Mouse (Mus musculus): ENCODE measurements around the gene Pla2g4f.

The Pla2g4f gene

DNA sequence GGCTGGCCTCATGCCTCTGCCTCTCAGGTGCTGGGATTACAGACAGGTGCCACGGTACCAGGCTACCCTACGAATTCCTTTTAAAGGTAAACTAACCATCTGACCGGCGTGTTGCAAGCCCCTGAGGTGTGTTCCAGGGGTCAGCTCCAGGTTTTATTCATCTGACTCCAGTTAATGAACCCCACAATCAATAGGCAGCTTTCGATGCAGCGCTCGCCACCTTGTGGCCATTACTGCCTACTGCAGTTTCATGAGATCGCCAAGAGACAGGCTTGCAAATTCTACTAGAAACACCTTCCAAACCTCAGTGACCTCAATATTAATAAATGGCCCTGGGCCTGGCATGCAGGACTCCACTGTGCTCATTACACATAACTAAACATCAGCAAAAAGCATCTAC is 34.0 kb downstream of the Pla2g4f start:
- DNase-seq (ENCODE audit: low read depth), result peak; percentile 54

GRCm38 (mm10) chr2:120276951-120277350 is 37.0 kb downstream of the Pla2g4f start:
- DNase-seq (ENCODE audit: low read depth), result no peak

DNA sequence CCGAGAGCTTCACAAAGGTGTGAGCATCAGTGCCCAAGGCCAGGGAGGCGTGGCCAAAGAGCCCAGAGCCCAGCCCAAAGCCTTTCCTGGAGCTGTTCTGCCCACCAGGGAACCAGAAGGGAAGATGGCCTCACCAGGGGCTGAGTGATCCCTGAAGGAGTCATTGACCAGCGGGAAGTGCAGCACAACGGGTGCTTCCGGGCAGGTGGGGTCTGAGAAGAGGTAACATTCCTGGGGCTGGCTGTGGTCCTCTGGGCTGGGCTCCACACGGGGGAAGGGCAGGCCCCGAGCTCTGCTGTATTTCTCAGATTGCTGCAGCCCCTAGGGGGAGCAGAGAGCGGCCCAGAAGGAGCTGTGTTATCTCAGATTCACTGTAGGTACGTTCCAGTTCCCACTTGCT is 45.3 kb downstream of the Pla2g4f start:
- no peak for DNase-seq (ENCODE audit: low read depth)

GRCm38 (mm10) chr2:120265523-120265922 is 48.4 kb downstream of the Pla2g4f start:
- no peak for DNase-seq (ENCODE audit: low read depth)

DNA sequence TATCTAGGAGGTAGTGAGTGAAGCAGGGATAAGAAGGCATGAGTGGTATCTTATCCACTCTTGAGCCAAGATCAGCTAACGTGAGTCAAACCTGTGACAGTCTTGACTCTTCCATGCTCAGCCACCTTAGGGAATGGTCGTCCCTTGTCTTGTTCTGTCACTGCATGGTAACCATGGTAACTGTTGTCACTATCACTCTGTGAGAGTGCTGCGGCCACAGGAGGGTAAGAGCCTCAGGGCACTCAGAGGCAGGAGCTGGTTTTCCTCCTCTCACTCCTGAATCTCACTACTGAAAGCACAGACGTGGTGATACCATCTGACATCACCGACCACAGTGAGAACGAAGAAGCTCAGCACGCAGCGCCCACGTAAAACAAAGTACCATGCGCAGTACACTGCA is 49.1 kb downstream of the Pla2g4f start:
- no peak for DNase-seq (ENCODE audit: low read depth)

DNA sequence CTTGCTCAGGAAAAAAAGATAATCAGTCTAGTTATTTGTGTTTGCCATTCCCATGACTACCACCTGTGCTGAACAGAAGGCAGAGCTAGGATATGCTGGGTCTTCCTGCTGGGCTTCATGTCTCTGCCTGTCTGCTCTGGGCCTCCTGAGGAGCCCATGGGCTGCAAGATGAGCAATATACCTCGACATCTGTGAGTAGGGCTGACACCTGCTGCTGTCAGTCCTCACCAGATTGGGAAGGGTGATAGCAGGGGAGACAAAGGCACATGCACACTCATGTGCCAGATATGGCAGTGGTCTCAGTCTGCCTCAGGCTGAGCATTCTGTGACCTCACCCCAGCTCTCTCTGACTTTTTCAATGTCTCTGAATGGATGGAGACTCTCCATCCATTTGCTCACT is 51.1 kb downstream of the Pla2g4f start:
- no peak for DNase-seq (ENCODE audit: low read depth)

DNA sequence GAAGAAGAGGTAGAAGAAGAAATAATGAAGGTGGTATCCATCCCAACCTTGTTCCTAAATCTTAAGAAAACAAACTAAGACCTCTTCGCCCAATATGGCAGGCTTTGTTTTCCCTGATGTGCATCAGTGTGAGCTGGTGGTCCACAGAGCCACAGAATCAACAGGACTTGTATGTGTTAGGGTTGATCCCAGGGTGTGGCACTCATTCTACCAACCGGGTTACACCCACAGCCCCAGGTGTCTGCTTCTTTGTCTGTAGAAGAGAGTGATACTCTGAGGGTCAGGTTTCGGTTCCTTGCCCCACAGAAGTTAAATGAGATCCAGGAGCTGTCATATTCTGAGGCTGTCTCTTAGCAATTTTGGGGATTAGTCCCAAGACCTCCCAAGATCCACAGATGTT is 52.6 kb downstream of the Pla2g4f start:
- DNase-seq (ENCODE audit: low read depth), result no peak

DNA sequence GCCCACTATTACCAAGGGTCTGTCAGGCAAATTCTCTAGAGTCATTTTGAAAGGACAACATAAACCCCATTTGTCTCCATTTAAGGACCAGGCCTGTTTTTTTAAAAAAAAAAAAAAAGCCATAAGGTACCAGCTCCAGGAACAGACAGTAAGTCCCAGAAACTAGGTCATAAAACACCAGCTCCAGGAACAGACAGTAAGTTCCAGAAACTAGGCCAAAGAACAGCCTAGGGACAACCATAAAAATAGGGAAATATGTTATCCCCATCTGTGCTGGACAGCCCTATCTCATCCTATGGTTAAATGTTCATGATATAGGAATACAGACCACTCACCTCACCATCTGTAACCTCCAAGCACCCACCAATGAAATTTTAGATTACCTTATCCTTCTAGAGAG is 57.7 kb downstream of the Pla2g4f start:
- DNase-seq (ENCODE audit: low read depth), result no peak

- no peak for DNase-seq (ENCODE audit: low read depth)
Measured at GRCm38 (mm10) chr2:120252644-120253043, 61.3 kb downstream of the Pla2g4f start.

Measured in naive thymus-derived CD4-positive, alpha-beta T cell, adult 2 months (primary cell).